Mouse (Mus musculus) layer of hippocampus, adult 9-10 months (tissue): ENCODE results near the gene Btbd35f25.
"Not testable (repeated sequence)": the region's sequence is repeated elsewhere in the genome, so short reads cannot be mapped to it uniquely, and the experiment has no call there.

Source experiments
- DNase-seq: peaks from one replicate; pipeline ENCODE4 v3.0.0; 2022; ENCODE audit warnings: low spot score

Btbd35f25 gene

GRCm38 (mm10) chrX:31717056-31717455 lies at the start of gene Btbd35f25:
Gene Btbd35f25 (minus strand): TSS chrX:31717156.
- DNase-seq: not testable (repeated sequence)

DNA sequence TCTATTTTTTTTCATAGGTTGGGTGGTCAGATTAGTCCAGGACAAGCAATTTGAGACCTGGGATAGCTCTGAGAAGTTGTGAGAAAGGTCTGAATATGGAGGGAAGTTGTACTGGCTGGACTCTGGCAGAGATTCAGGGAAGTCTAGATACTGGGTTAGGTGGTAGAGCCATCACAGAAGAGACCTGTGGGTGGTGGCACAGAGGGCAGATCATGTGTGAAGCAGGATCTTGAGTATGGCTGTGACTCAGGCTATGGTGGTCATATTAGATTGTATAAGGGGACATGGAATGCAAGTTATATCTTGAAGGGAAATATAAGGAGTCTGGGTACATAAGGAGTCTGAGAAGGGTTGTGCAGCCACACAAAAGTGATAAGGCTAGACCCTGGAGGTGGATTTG lies 49.3 kb upstream of the Btbd35f25 start:
- DNase-seq: no peak

- no peak for DNase-seq
These were observed 47.0 kb upstream of the Btbd35f25 start for GRCm38 (mm10) chrX:31764001-31764400.

GRCm38 (mm10) chrX:31745079-31745478 lies 28.1 kb upstream of the Btbd35f25 start:
- no peak for DNase-seq

- no peak for DNase-seq
These were observed 20.0 kb upstream of the Btbd35f25 start for GRCm38 (mm10) chrX:31736958-31737357.
